Mouse (Mus musculus): Measurements from ENCODE around the gene Sim2. TPM values are rescaled to one million over a fixed set of nuclear protein-coding genes. Genes with fewer than 3 reads are reported as not detected.

The Sim2 gene
- polyA plus RNA-seq, 2 experiments: 0.02 TPM; not detected in 1

DNA sequence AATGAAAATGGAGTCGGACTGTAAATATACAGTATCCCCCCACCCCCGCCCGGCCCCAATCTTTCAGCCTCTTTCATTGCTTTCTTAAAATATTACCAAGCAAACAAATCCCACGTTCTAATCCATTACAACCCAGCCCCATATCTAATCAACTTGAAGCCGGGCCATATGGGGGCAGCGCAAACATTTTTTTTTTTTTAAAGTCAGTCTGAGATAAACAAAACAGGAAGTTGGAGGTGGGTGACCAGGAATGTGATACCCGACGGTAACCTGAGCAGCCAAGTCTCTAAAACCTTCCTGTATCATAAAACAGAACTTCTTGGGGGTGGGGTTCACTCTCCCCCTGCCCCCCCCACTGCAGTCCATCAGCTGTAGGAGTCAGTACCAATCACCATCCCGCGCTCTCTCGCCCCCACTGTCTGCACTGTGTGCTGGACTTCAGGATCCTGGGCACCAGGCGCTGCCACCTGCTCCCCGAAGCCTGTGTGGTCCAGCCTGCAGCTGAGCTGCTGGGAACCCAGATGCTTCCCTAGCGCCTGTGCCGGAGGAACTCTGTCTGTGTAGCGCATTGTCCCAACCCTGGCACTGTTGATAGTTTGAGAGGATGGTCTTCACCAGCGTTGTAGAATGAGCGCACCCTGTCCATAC is 43.5 kb upstream of the Sim2 start:
- Histone ChIP-seq H3K9ac (replicated peaks) (no peak overlapping the region), H3K9me3 (ENCODE audit: control insufficient read depth, low read length) (no peaks in the 10 kb centered on the region), H3K4me3 (ENCODE audit: insufficient read depth in 1 of 2, low read depth in 2 of 2, low read length in 2 of 2) (no peak overlapping the region), H3K4me1 (replicated peaks; ENCODE audit: control insufficient read depth in 2 of 2, insufficient read depth in 2 of 2, low read length in 1 of 2) (no peaks in the 10 kb centered on the region), H3K27ac (no peak overlapping the region), H3K27me3 (ENCODE audit: control insufficient read depth, insufficient read depth, low read length) (peaks cover 2% of the 10 kb centered on the region), H3K36me3 (replicated peaks; ENCODE audit: control insufficient read depth, insufficient read depth, low read depth) (no peaks in the 10 kb centered on the region), H3K4me2 (ENCODE audit: low read depth) (no peak overlapping the region)
- DNase-seq (ENCODE audit: low read depth in 3 of 3, low spot score in 3 of 3): no peak
- WGBS (ENCODE audit: insufficient replicate concordance): 38% methylated on average over 18 of the region's 18 CpGs
- TF ChIP-seq CTCF (IDR thresholded peaks at IDR 0.05; ENCODE audit: low read depth): no peak
- TF ChIP-seq EP300 (IDR thresholded peaks at IDR 0.05; ENCODE audit: low read depth): no peak
- ATAC-seq (ENCODE audit: insufficient read depth): no peak

DNA sequence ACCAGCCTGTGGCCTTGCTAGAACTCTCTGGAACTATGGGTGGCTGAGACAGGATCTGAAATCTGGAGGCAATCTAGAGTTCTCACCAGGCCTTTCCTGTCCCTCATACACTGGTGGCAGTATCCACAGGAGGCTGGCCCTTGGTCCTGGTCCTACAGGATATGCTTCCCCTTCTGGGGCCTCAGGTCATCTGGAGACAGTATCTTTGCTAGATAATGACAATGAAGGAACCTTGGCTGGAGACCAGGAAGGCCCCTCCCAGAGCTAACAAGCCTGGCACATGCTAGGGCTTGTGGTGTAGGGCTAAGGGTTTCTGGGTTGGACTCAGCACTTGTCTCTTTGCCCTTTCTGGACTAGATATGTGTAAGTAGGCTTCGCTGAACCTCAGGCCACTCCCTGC is 40.9 kb upstream of the Sim2 start:
- 65% methylated on average over 1 of the region's 1 CpGs for WGBS (ENCODE audit: insufficient replicate concordance)
- peaks cover 2% of the 10 kb centered on the region for H3K27me3 ChIP-seq (ENCODE audit: control insufficient read depth, insufficient read depth, low read length)
- no peak overlapping the region for H3K27ac ChIP-seq
- DNase-seq (ENCODE audit: low read depth in 3 of 3, low spot score in 3 of 3): no peak
- TF ChIP-seq CTCF (IDR thresholded peaks at IDR 0.05; ENCODE audit: low read depth) (no peak), EP300 (IDR thresholded peaks at IDR 0.05; ENCODE audit: low read depth) (no peak)
- no peak overlapping the region for H3K4me3 ChIP-seq (ENCODE audit: insufficient read depth in 1 of 2, low read depth in 2 of 2, low read length in 2 of 2)
- no peaks in the 10 kb centered on the region for H3K4me1 ChIP-seq (replicated peaks; ENCODE audit: control insufficient read depth in 2 of 2, insufficient read depth in 2 of 2, low read length in 1 of 2)
- H3K9ac ChIP-seq (replicated peaks): no peak overlapping the region
- H3K36me3 ChIP-seq (replicated peaks; ENCODE audit: control insufficient read depth, insufficient read depth, low read depth): no peaks in the 10 kb centered on the region
- H3K4me2 ChIP-seq (ENCODE audit: low read depth): no peak overlapping the region
- H3K9me3 ChIP-seq (ENCODE audit: control insufficient read depth, low read length): no peaks in the 10 kb centered on the region
- no peak for ATAC-seq (ENCODE audit: insufficient read depth)

DNA sequence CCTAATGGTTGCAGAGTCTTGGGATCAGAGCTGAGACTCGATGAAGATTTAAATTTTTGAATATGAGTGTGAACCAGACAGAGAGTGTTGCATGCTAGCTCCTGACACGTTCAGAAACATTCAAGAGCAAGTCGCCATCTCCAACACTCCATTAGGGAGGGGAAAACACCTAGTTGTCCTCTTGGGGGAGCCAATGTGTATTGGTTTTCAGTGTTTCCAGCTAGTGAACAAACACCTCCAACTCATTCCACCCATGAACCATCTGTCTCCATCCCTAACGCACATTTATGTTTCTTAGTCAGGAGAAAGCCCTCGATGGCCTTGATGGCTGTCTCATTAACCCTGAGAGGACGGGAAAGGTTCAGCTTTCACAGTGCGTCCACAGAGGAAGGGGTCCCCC is 39.7 kb upstream of the Sim2 start:
- 24% methylated on average over 7 of the region's 7 CpGs for WGBS (ENCODE audit: insufficient replicate concordance)
- Histone ChIP-seq H3K4me3 (ENCODE audit: insufficient read depth in 1 of 2, low read depth in 2 of 2, low read length in 2 of 2) (no peak overlapping the region), H3K9ac (replicated peaks) (no peak overlapping the region), H3K4me1 (replicated peaks; ENCODE audit: control insufficient read depth in 2 of 2, insufficient read depth in 2 of 2, low read length in 1 of 2) (no peaks in the 10 kb centered on the region), H3K4me2 (ENCODE audit: low read depth) (no peak overlapping the region), H3K27me3 (ENCODE audit: control insufficient read depth, insufficient read depth, low read length) (peaks cover 2% of the 10 kb centered on the region), H3K36me3 (replicated peaks; ENCODE audit: control insufficient read depth, insufficient read depth, low read depth) (no peaks in the 10 kb centered on the region), H3K9me3 (ENCODE audit: control insufficient read depth, low read length) (no peaks in the 10 kb centered on the region), H3K27ac (no peak overlapping the region)
- TF ChIP-seq CTCF (IDR thresholded peaks at IDR 0.05; ENCODE audit: low read depth): no peak
- TF ChIP-seq EP300 (IDR thresholded peaks at IDR 0.05; ENCODE audit: low read depth): no peak
- DNase-seq (ENCODE audit: low read depth in 3 of 3, low spot score in 3 of 3): no peak
- ATAC-seq (ENCODE audit: insufficient read depth): no peak

DNA sequence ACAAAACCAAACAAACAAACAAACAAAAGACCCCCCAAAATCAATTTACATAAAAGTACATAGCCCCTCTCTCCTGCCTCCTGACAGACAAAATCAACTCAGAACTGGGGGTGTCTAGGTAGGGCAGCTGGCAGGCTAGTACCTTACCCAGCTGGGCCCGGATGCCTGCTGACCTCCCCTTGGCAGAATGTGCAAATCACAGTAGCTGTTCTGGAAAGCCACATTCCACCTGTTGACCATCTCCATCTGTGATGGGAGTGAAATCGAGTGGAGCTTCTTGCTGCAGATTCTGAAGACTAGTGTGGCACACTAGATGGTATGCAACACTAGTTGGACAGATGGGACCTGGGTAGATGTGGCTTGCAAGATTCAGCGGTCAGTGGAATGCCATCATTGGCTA is 34.4 kb upstream of the Sim2 start:
- Histone ChIP-seq H3K4me1 (replicated peaks; ENCODE audit: control insufficient read depth in 2 of 2, insufficient read depth in 2 of 2, low read length in 1 of 2) (no peaks in the 10 kb centered on the region), H3K4me2 (ENCODE audit: low read depth) (no peak overlapping the region), H3K36me3 (replicated peaks; ENCODE audit: control insufficient read depth, insufficient read depth, low read depth) (no peaks in the 10 kb centered on the region), H3K9me3 (ENCODE audit: control insufficient read depth, low read length) (no peaks in the 10 kb centered on the region), H3K27me3 (ENCODE audit: control insufficient read depth, insufficient read depth, low read length) (no peaks in the 10 kb centered on the region), H3K27ac (no peak overlapping the region), H3K4me3 (ENCODE audit: insufficient read depth in 1 of 2, low read depth in 2 of 2, low read length in 2 of 2) (no peak overlapping the region), H3K9ac (replicated peaks) (no peak overlapping the region)
- ATAC-seq (ENCODE audit: insufficient read depth): no peak
- 62% methylated on average over 3 of the region's 3 CpGs for WGBS (ENCODE audit: insufficient replicate concordance)
- DNase-seq (ENCODE audit: low read depth in 3 of 3, low spot score in 3 of 3): no peak
- TF ChIP-seq EP300 (IDR thresholded peaks at IDR 0.05; ENCODE audit: low read depth): no peak
- TF ChIP-seq CTCF (IDR thresholded peaks at IDR 0.05; ENCODE audit: low read depth): no peak

DNA sequence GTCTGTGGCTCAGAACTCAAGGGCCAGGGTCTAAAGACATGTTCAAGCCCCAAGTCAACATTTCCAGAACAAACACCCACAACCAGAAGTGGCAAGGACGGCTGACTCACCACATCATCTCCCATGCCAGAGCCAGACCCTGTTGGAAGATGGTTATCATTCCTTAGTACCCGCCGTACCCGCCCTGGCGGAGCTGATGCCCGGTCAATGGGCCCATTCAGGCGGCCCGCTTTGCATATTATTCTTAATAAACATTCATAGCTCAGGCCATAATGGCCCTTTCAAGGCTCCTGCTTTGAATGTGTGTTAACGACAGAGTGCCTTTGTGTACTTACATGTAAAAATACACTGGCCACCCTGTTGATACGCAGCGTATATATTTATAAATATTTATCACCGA is 29.6 kb upstream of the Sim2 start:
- H3K9ac ChIP-seq (replicated peaks): no peak overlapping the region
- no peak for ATAC-seq (ENCODE audit: insufficient read depth)
- no peak for DNase-seq (ENCODE audit: low read depth in 3 of 3, low spot score in 3 of 3)
- H3K4me1 ChIP-seq (replicated peaks; ENCODE audit: control insufficient read depth in 2 of 2, insufficient read depth in 2 of 2, low read length in 1 of 2): no peaks in the 10 kb centered on the region
- no peak overlapping the region for H3K27ac ChIP-seq
- no peaks in the 10 kb centered on the region for H3K36me3 ChIP-seq (replicated peaks; ENCODE audit: control insufficient read depth, insufficient read depth, low read depth)
- no peak overlapping the region for H3K4me2 ChIP-seq (ENCODE audit: low read depth)
- TF ChIP-seq EP300 (IDR thresholded peaks at IDR 0.05; ENCODE audit: low read depth): no peak
- TF ChIP-seq CTCF (IDR thresholded peaks at IDR 0.05; ENCODE audit: low read depth): no peak
- H3K9me3 ChIP-seq (ENCODE audit: control insufficient read depth, low read length): no peaks in the 10 kb centered on the region
- no peak overlapping the region for H3K4me3 ChIP-seq (ENCODE audit: insufficient read depth in 1 of 2, low read depth in 2 of 2, low read length in 2 of 2)
- 80% methylated on average over 12 of the region's 12 CpGs for WGBS (ENCODE audit: insufficient replicate concordance)
- H3K27me3 ChIP-seq (ENCODE audit: control insufficient read depth, insufficient read depth, low read length): no peaks in the 10 kb centered on the region

All from liver, embryonic 14.5 days (tissue).